Mouse (Mus musculus) myocyte (in vitro differentiated cells): ENCODE results near the gene 1700021F07Rik. TPM values are rescaled to one million over a fixed set of nuclear protein-coding genes. Genes with fewer than 3 reads are reported as not detected.

Source experiments
- H3K27me3 ChIP-seq: one replicate; pipeline ENCODE4 v1.6.1; 2011; ENCODE audit not compliant: control insufficient read depth, insufficient read depth, insufficient read length
- H3K36me3 ChIP-seq: one replicate; pipeline ENCODE4 v1.6.1; 2011; ENCODE audit not compliant: control insufficient read depth, insufficient read depth
- H3K4me2 ChIP-seq: one replicate; pipeline ENCODE4 v1.6.1; 2011; ENCODE audit warnings: low read depth, control low read depth
- H3K4me3 ChIP-seq: one replicate; pipeline ENCODE4 v1.5.1; 2011; ENCODE audit warnings: mild to moderate bottlenecking, control low read depth, moderate library complexity
- H3K79me2 ChIP-seq: one replicate; pipeline ENCODE4 v1.6.1; 2011; ENCODE audit not compliant: control insufficient read depth, insufficient read depth
- H3ac ChIP-seq: one replicate; pipeline ENCODE4 v1.6.1; 2011; ENCODE audit not compliant: control insufficient read depth, insufficient read length
- CEBPB ChIP-seq: IDR thresholded peaks from 2 replicates; pipeline ENCODE4 v1.6.1; 2011; ENCODE audit warnings: mild to moderate bottlenecking, moderate library complexity; ENCODE audit not compliant: poor library complexity, insufficient read depth, severe bottlenecking
- E2F4 ChIP-seq: IDR thresholded peaks from one replicate; pipeline ENCODE4 v1.6.1; 2011; ENCODE audit warnings: mild to moderate bottlenecking, control low read depth, moderate library complexity; ENCODE audit not compliant: insufficient read depth
- MAX ChIP-seq: IDR thresholded peaks from one replicate; pipeline ENCODE4 v1.6.1; 2011; ENCODE audit warnings: low read depth, mild to moderate bottlenecking, control low read depth
- MYOD1 ChIP-seq, 3 experiments: IDR thresholded peaks; one replicate each; pipeline ENCODE4 v1.6.1; 2011; ENCODE audit warnings: control low read depth in 2 of 3, low read depth in 2 of 3, mild to moderate bottlenecking in 2 of 3, moderate library complexity in 1 of 3; ENCODE audit not compliant: insufficient read length in 2 of 3, control insufficient read depth in 1 of 3
- MYOG ChIP-seq, 3 experiments: IDR thresholded peaks; one replicate each; pipeline ENCODE4 v1.6.1; 2011; ENCODE audit warnings: control low read depth in 2 of 3, low read depth in 2 of 3, mild to moderate bottlenecking in 2 of 3; ENCODE audit not compliant: insufficient read length in 2 of 3, control insufficient read depth in 1 of 3, insufficient read depth in 1 of 3
- POLR2A ChIP-seq: IDR thresholded peaks from one replicate; pipeline ENCODE4 v1.6.1; 2011; ENCODE audit warnings: low read depth, mild to moderate bottlenecking, control low read depth, moderate library complexity; ENCODE audit not compliant: insufficient read length
- POLR2AphosphoS2 ChIP-seq: IDR thresholded peaks from one replicate; pipeline ENCODE4 v1.6.1; 2011; ENCODE audit warnings: low read depth, control low read depth; ENCODE audit not compliant: insufficient read length
- REST ChIP-seq: IDR thresholded peaks from one replicate; pipeline ENCODE4 v1.6.1; 2011; ENCODE audit warnings: mild to moderate bottlenecking, control low read depth, moderate library complexity; ENCODE audit not compliant: insufficient read depth, insufficient read length
- SRF ChIP-seq: IDR thresholded peaks from one replicate; pipeline ENCODE4 v1.6.1; 2011; ENCODE audit warnings: low read depth; ENCODE audit not compliant: control insufficient read depth, insufficient read length
- TCF12 ChIP-seq: IDR thresholded peaks from one replicate; pipeline ENCODE4 v1.6.1; 2011; ENCODE audit warnings: mild to moderate bottlenecking, control low read depth; ENCODE audit not compliant: poor library complexity, insufficient read depth, severe bottlenecking
- TCF3 ChIP-seq: IDR thresholded peaks from one replicate; pipeline ENCODE4 v1.6.1; 2011; ENCODE audit warnings: low read depth, control low read depth; ENCODE audit not compliant: insufficient read length
- USF1 ChIP-seq: IDR thresholded peaks from one replicate; pipeline ENCODE4 v1.6.1; 2011; ENCODE audit warnings: low read depth, mild to moderate bottlenecking, control low read depth, moderate library complexity
- polyA plus RNA-seq: library from polyadenylated mRNA; unstranded; fragments of >200 nt; fragmentation: generic; extraction: Trizol; gene quantifications from one replicate; pipeline ENCODE4 v1.2.1, GENCODE M21; 2012; ENCODE audit warnings: missing spikeins

The 1700021F07Rik gene
- polyA plus RNA-seq, 1 experiment = not detected

GRCm38 (mm10) chr2:173558754-173559396 lies 36.5 kb downstream of the 1700021F07Rik start:
- Histone ChIP-seq H3K4me3 (no peak overlapping the region), H3K36me3 (no peaks in the 10 kb centered on the region), H3K79me2 (no peaks in the 10 kb centered on the region), H3ac (no peak overlapping the region), H3K4me2 (no peak overlapping the region), H3K27me3 (peaks cover 7% of the 10 kb centered on the region)
- no peak for TF ChIP-seq MYOG (IDR thresholded peaks at IDR 0.05; ENCODE audit: control insufficient read depth in 1 of 3, insufficient read depth in 1 of 3, insufficient read length in 2 of 3, low read depth in 2 of 3)
- TF ChIP-seq MAX = no peak
- no peak for TF ChIP-seq MYOD1 (IDR thresholded peaks at IDR 0.05; ENCODE audit: control insufficient read depth in 1 of 3, insufficient read length in 2 of 3, low read depth in 2 of 3)
- no peak for TF ChIP-seq POLR2AphosphoS2
- no peak for TF ChIP-seq REST
- no peak for TF ChIP-seq CEBPB
- no peak for TF ChIP-seq POLR2A
- TF ChIP-seq SRF = no peak
- TF ChIP-seq USF1 = no peak
- TF ChIP-seq TCF3 = no peak
- TF ChIP-seq E2F4 = no peak
- no peak for TF ChIP-seq TCF12

GRCm38 (mm10) chr2:173561851-173562442 lies 39.6 kb downstream of the 1700021F07Rik start:
- Histone ChIP-seq H3K4me3 (no peak overlapping the region), H3K36me3 (no peaks in the 10 kb centered on the region), H3K4me2 (no peak overlapping the region), H3ac (no peak overlapping the region), H3K79me2 (no peaks in the 10 kb centered on the region), H3K27me3 (no peaks in the 10 kb centered on the region)
- TF ChIP-seq TCF12 = no peak
- TF ChIP-seq SRF = no peak
- TF ChIP-seq MYOG (IDR thresholded peaks at IDR 0.05; ENCODE audit: control insufficient read depth in 1 of 3, insufficient read depth in 1 of 3, insufficient read length in 2 of 3, low read depth in 2 of 3) = no peak
- TF ChIP-seq USF1 = no peak

GRCm38 (mm10) chr2:173563336-173563735 lies 41.0 kb downstream of the 1700021F07Rik start:
- Histone ChIP-seq H3ac (no peak overlapping the region), H3K27me3 (no peaks in the 10 kb centered on the region), H3K4me2 (no peak overlapping the region), H3K4me3 (no peak overlapping the region), H3K79me2 (no peaks in the 10 kb centered on the region), H3K36me3 (no peaks in the 10 kb centered on the region)
- TF ChIP-seq TCF12 = no peak
- TF ChIP-seq MAX = no peak
- TF ChIP-seq USF1 = no peak
- no peak for TF ChIP-seq POLR2AphosphoS2
- TF ChIP-seq MYOG (IDR thresholded peaks at IDR 0.05; ENCODE audit: control insufficient read depth in 1 of 3, insufficient read depth in 1 of 3, insufficient read length in 2 of 3, low read depth in 2 of 3) = no peak
- no peak for TF ChIP-seq REST
- TF ChIP-seq E2F4 = no peak
- no peak for TF ChIP-seq TCF3
- TF ChIP-seq CEBPB = no peak
- no peak for TF ChIP-seq SRF

- Histone ChIP-seq H3K27me3 (peaks cover 4% of the 10 kb centered on the region), H3K4me3 (no peak overlapping the region), H3ac (no peak overlapping the region), H3K36me3 (no peaks in the 10 kb centered on the region), H3K4me2 (no peak overlapping the region), H3K79me2 (no peaks in the 10 kb centered on the region)
- TF ChIP-seq TCF3 = no peak
- no peak for TF ChIP-seq REST
- TF ChIP-seq MYOD1 (IDR thresholded peaks at IDR 0.05; ENCODE audit: control insufficient read depth in 1 of 3, insufficient read length in 2 of 3, low read depth in 2 of 3) = no peak
- TF ChIP-seq USF1 = no peak
- TF ChIP-seq TCF12 = no peak
- no peak for TF ChIP-seq MYOG (IDR thresholded peaks at IDR 0.05; ENCODE audit: control insufficient read depth in 1 of 3, insufficient read depth in 1 of 3, insufficient read length in 2 of 3, low read depth in 2 of 3)
- TF ChIP-seq POLR2AphosphoS2 = no peak
- no peak for TF ChIP-seq SRF
- no peak for TF ChIP-seq POLR2A
- no peak for TF ChIP-seq CEBPB
- TF ChIP-seq MAX = no peak
- no peak for TF ChIP-seq E2F4
Observed at GRCm38 (mm10) chr2:173564179-173564578, 41.8 kb downstream of the 1700021F07Rik start.

Other genes with a start within 250 kb of the 1700021F07Rik start
- 260 TPM for gene Pmepa1, start 246.1 kb upstream of the 1700021F07Rik start, polyA plus RNA-seq
- not detected for gene Ankrd60, start 55.8 kb downstream of the 1700021F07Rik start, polyA plus RNA-seq
- gene Rab22a, start 137.2 kb downstream of the 1700021F07Rik start, polyA plus RNA-seq = 28.2 TPM
- gene 1700010B08Rik, start 196.8 kb downstream of the 1700021F07Rik start, polyA plus RNA-seq = 0.05 TPM
- 53.8 TPM for gene Vapb, start 214.9 kb downstream of the 1700021F07Rik start, polyA plus RNA-seq